Mouse (Mus musculus) kidney, postnatal 0 days (tissue): ENCODE data around the gene Rsph6a. TPM values are rescaled to one million over a fixed set of nuclear protein-coding genes. Genes with fewer than 3 reads are reported as not detected.

Experiments
- ATAC-seq: fragments of 200-750 bp; cut with Nextera tagmentation; replicated peaks from 2 replicates; pipeline ENCODE4 v1.8.0; 2017; ENCODE audit warnings: low read depth, moderate number of reproducible peaks, moderate TSS enrichment, moderate library complexity; ENCODE audit not compliant: low FRiP score
- DNase-seq: peaks from one replicate; pipeline ENCODE4 v3.0.0-alpha.2; 2016; ENCODE audit warnings: low spot score
- H3K27ac ChIP-seq: fragments of 300-500 bp; sonication (generic); 2 replicates; pipeline ENCODE4 v1.5.1; 2014; ENCODE audit warnings: mild to moderate bottlenecking
- H3K27me3 ChIP-seq: fragments of 300-500 bp; sonication (generic); 2 replicates; pipeline ENCODE4 v1.6.1; 2014; ENCODE audit warnings: low read length, mixed read lengths; ENCODE audit not compliant: insufficient read depth
- H3K36me3 ChIP-seq: fragments of 300-500 bp; sonication (generic); 2 replicates; pipeline ENCODE4 v1.6.1; 2014; ENCODE audit warnings: low read length, mixed read lengths; ENCODE audit not compliant: insufficient read depth
- H3K4me1 ChIP-seq: fragments of 300-500 bp; sonication (generic); replicated peaks from 2 replicates; pipeline ENCODE4 v1.6.1; 2014; ENCODE audit warnings: antibody characterized with exemption, low read length, mixed read lengths; ENCODE audit not compliant: insufficient read depth
- H3K4me2 ChIP-seq: fragments of 300-500 bp; sonication (generic); 2 replicates; pipeline ENCODE4 v1.6.1; 2014; ENCODE audit warnings: mild to moderate bottlenecking, low read length, moderate library complexity, mixed read lengths
- H3K4me3 ChIP-seq: fragments of 300-500 bp; sonication (generic); replicated peaks from 2 replicates; pipeline ENCODE4 v1.5.1; 2014; ENCODE audit warnings: low read depth, low read length
- H3K9ac ChIP-seq: fragments of 300-500 bp; sonication (generic); 2 replicates; pipeline ENCODE4 v1.6.1; 2014; ENCODE audit warnings: low read depth, low read length
- H3K9me3 ChIP-seq: fragments of 300-500 bp; sonication (generic); replicated peaks from 2 replicates; pipeline ENCODE4 v1.6.1; 2016; ENCODE audit warnings: low read length, inconsistent platforms, mixed read lengths
- CTCF ChIP-seq: IDR thresholded peaks from 2 replicates; pipeline ENCODE4 v1.5.1; 2016; ENCODE audit warnings: antibody characterized with exemption, low read depth, mild to moderate bottlenecking, moderate library complexity
- WGBS: fragments of 180-500 bp; shearing (Covaris S2); extraction: QIAGEN DNeasy Blood & Tissue Kit; methylation state at CpG from one replicate; pipeline ENCODE4 v1.1.7; 2014; 5-methylcytosine and 5-hydroxymethylcytosine counted together
- polyA plus RNA-seq: library from polyadenylated mRNA; unstranded; fragments of >200 nt; fragmentation: Nextera tagmentation; extraction: Ambion mirVana; gene quantifications from 2 replicates; pipeline ENCODE4 v1.2.1, GENCODE M21; 2015

Gene Rsph6a
- polyA plus RNA-seq, 1 experiment from 2014 or later, result not detected

- WGBS, result 48% methylated on average over 18 of the region's 18 CpGs
- H3K27ac ChIP-seq, result no peak overlapping the region
- no peaks in the 10 kb centered on the region for H3K36me3 ChIP-seq
- H3K27me3 ChIP-seq, result peaks cover 15% of the 10 kb centered on the region
- ATAC-seq, result no peak
- no peaks in the 10 kb centered on the region for H3K9me3 ChIP-seq
- no peak for DNase-seq
- H3K4me1 ChIP-seq, result 0 out of 2 replicates have a peak, but pooled peaks cover 9% of the 10 kb centered on the region
- no peak for TF ChIP-seq CTCF
- no peak overlapping the region for H3K9ac ChIP-seq
- H3K4me2 ChIP-seq, result no peak overlapping the region
- H3K4me3 ChIP-seq, result no peak overlapping the region
Measured at GRCm38 (mm10) chr7:19022189-19022958, 32.1 kb upstream of the Rsph6a start.

GRCm38 (mm10) chr7:19023357-19023814 lies 31.1 kb upstream of the Rsph6a start, which contains the start of gene Foxa3:
Gene Foxa3, minus strand, starts transcription at chr7:19023538.
- TF ChIP-seq CTCF, result peak; percentile 55
- peaks cover 15% of the 10 kb centered on the region for H3K27me3 ChIP-seq
- H3K4me3 ChIP-seq, result peak within 1 kb of the TSS; percentile 90
- 2% methylated on average over 30 of the region's 30 CpGs for WGBS
- peak within 1 kb of the TSS; percentile 88 for H3K9ac ChIP-seq
- no peaks in the 10 kb centered on the region for H3K36me3 ChIP-seq
- 0 out of 2 replicates have a peak, but pooled peaks cover 9% of the 10 kb centered on the region for H3K4me1 ChIP-seq
- H3K9me3 ChIP-seq, result no peaks in the 10 kb centered on the region
- DNase-seq, result no peak
- 0 out of 2 replicates have a peak, but pooled peaks have one; percentile 8 for ATAC-seq
- H3K4me2 ChIP-seq, result peak within 1 kb of the TSS; percentile 74
- peak within 1 kb of the TSS; percentile 38; the same call in 1 of the 2 replicates for H3K27ac ChIP-seq

GRCm38 (mm10) chr7:19024096-19024506 lies 30.4 kb upstream of the Rsph6a start, which contains the start of gene Sympk:
Gene Sympk, plus strand, starts transcription at chr7:19024377.
- H3K9me3 ChIP-seq, result no peaks in the 10 kb centered on the region
- H3K4me3 ChIP-seq, result peak within 1 kb of the TSS; percentile 90
- DNase-seq (peak; percentile 98), ATAC-seq (peak; percentile 96)
- H3K4me1 ChIP-seq, result 0 out of 2 replicates have a peak, but pooled peaks cover 9% of the 10 kb centered on the region
- peak within 1 kb of the TSS; percentile 88 for H3K9ac ChIP-seq
- H3K27me3 ChIP-seq, result peaks cover 15% of the 10 kb centered on the region
- TF ChIP-seq CTCF, result no peak
- H3K36me3 ChIP-seq, result no peaks in the 10 kb centered on the region
- WGBS, result under 1% methylated on average over 49 of the region's 50 CpGs
- peak within 1 kb of the TSS; percentile 74 for H3K4me2 ChIP-seq
- peak within 1 kb of the TSS; percentile 38; the same call in 1 of the 2 replicates for H3K27ac ChIP-seq

- Histone ChIP-seq H3K4me3 (peak overlapping the region; percentile 90), H3K4me1 (0 out of 2 replicates have a peak, but pooled peaks cover 9% of the 10 kb centered on the region), H3K9me3 (no peaks in the 10 kb centered on the region), H3K9ac (peak overlapping the region; percentile 88), H3K36me3 (peaks cover 5% of the 10 kb centered on the region), H3K4me2 (peak overlapping the region; percentile 74), H3K27me3 (peaks cover 15% of the 10 kb centered on the region), H3K27ac (peak overlapping the region; percentile 38; the same call in 1 of the 2 replicates)
- no peak for TF ChIP-seq CTCF
- DNase-seq (peak; percentile 46), ATAC-seq (peak; percentile 57)
- under 1% methylated on average over 29 of the region's 36 CpGs for WGBS
Measured at GRCm38 (mm10) chr7:19024581-19025255, 29.8 kb upstream of the Rsph6a start.

GRCm38 (mm10) chr7:19028067-19028466 lies 26.4 kb upstream of the Rsph6a start:
- ATAC-seq (no peak), DNase-seq (no peak)
- no peak for TF ChIP-seq CTCF
- 0 out of 2 replicates have a peak, but pooled peaks cover 9% of the 10 kb centered on the region for H3K4me1 ChIP-seq
- H3K9me3 ChIP-seq, result no peaks in the 10 kb centered on the region
- no peak overlapping the region for H3K4me3 ChIP-seq
- H3K27me3 ChIP-seq, result peaks cover 7% of the 10 kb centered on the region; the same call in 1 of the 2 replicates
- H3K4me2 ChIP-seq, result no peak overlapping the region
- no peak overlapping the region for H3K27ac ChIP-seq
- H3K36me3 ChIP-seq, result peaks cover 34% of the 10 kb centered on the region
- H3K9ac ChIP-seq, result no peak overlapping the region

- DNase-seq, result peak; percentile 70
- ATAC-seq, result peak; percentile 55
Measured at GRCm38 (mm10) chr7:19029084-19029653, 25.3 kb upstream of the Rsph6a start.

More at GRCm38 (mm10) chr7:19029084-19029653, 25.3 kb upstream of the Rsph6a start:
- TF ChIP-seq CTCF, result peak; percentile 76
- Histone ChIP-seq H3K4me1 (0 out of 2 replicates have a peak, but pooled peaks cover 9% of the 10 kb centered on the region), H3K4me3 (no peak overlapping the region), H3K4me2 (no peak overlapping the region), H3K27me3 (no peaks in the 10 kb centered on the region), H3K27ac (no peak overlapping the region), H3K9ac (no peak overlapping the region), H3K9me3 (no peaks in the 10 kb centered on the region), H3K36me3 (peaks cover 40% of the 10 kb centered on the region)
- 62% methylated on average over 6 of the region's 6 CpGs for WGBS
